Mouse (Mus musculus): ENCODE data around the gene Ccdc155. TPM values are rescaled to one million over a fixed set of nuclear protein-coding genes. Genes with fewer than 3 reads are reported as not detected.

Gene Ccdc155
- polyA plus RNA-seq, 1 experiment from 2014 or later: 1.1 TPM

DNA sequence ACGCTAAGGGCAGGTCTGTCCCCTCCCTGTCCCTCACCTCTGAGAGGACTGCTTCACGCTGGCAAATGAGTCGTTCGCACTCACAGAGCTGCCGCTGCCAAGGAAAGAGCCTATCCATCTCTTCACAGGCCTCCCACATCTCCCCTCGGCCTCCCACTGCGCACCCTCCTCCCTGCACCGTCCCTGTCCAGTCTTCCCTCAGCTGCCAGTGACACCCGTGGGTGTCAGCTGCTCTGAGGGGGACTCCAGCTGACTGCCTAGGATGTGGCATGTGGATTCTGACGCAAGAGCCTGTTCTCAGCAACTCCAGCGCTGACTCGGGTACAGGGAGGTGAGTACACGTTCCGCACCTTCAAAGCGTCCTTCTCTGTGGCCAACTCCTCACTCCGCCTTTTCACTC lies 15.1 kb downstream of the Ccdc155 start:
- Histone ChIP-seq H3K9me3 (replicated peaks) (no peaks in the 10 kb centered on the region), H3K36me3 (no peaks in the 10 kb centered on the region), H3K9ac (no peak overlapping the region), H3K4me2 (replicated peaks) (no peak overlapping the region), H3K27me3 (peaks cover 53% of the 10 kb centered on the region), H3K4me3 (replicated peaks) (no peak overlapping the region), H3K4me1 (peaks cover 8% of the 10 kb centered on the region), H3K27ac (replicated peaks) (no peak overlapping the region)
- WGBS: 51% methylated on average over 16 of the region's 16 CpGs
- ATAC-seq (ENCODE audit: insufficient number of reproducible peaks, low FRiP score, low TSS enrichment, low read depth): no peak

DNA sequence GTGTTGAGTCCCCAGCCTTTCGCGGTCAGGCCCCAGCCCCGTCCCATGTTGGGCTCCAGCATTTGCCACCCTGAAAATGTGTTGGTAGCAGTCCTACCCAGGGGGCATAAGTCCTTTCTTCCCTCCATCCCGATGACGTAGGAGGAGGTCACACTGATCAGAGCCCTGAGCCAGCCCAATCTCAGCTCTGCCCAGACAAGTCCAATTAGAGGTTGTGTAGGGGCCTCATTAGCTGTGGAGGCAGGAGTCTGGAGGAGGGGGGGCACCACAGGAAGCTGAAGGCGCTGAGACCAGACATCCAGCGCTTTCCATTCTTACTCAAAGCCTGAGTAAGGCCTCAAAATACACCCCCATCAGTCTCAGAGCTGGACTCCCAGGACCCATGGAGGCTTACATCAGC lies 18.8 kb downstream of the Ccdc155 start:
- 46% methylated on average over 7 of the region's 7 CpGs for WGBS
- ATAC-seq (ENCODE audit: insufficient number of reproducible peaks, low FRiP score, low TSS enrichment, low read depth): no peak
- no peak overlapping the region for H3K27ac ChIP-seq (replicated peaks)
- no peaks in the 10 kb centered on the region for H3K36me3 ChIP-seq
- peaks cover 87% of the 10 kb centered on the region for H3K27me3 ChIP-seq
- H3K9ac ChIP-seq: no peak overlapping the region
- no peak overlapping the region for H3K4me3 ChIP-seq (replicated peaks)
- no peaks in the 10 kb centered on the region for H3K9me3 ChIP-seq (replicated peaks)
- peaks cover 15% of the 10 kb centered on the region for H3K4me1 ChIP-seq
- no peak overlapping the region for H3K4me2 ChIP-seq (replicated peaks)

DNA sequence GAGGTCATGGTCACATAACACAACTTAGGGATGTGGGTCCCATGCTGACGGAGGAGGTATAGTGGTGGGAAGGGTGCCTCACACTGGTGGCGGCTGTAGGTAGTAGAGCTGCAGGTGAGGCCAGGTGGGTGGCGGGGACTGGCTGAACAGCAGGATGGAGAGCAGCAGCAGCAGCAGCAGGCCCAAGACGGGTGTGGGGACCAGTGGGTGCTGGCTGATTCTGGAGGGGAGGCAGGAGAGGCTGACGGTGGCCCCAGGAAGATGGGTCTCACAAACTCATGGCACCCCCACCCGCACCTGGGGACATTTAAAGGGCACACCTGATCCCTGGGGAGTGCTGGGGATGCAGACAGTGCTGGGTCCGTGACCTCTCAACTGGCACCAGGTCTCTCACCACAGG lies 21.0 kb downstream of the Ccdc155 start:
- H3K4me3 ChIP-seq (replicated peaks): no peak overlapping the region
- no peak overlapping the region for H3K27ac ChIP-seq (replicated peaks)
- peaks cover 15% of the 10 kb centered on the region for H3K4me1 ChIP-seq
- no peak overlapping the region for H3K9ac ChIP-seq
- ATAC-seq (ENCODE audit: insufficient number of reproducible peaks, low FRiP score, low TSS enrichment, low read depth): no peak
- H3K4me2 ChIP-seq (replicated peaks): no peak overlapping the region
- H3K36me3 ChIP-seq: no peaks in the 10 kb centered on the region
- 65% methylated on average over 7 of the region's 7 CpGs for whole genome bisulfite sequencing
- no peaks in the 10 kb centered on the region for H3K9me3 ChIP-seq (replicated peaks)
- peaks cover 94% of the 10 kb centered on the region for H3K27me3 ChIP-seq

DNA sequence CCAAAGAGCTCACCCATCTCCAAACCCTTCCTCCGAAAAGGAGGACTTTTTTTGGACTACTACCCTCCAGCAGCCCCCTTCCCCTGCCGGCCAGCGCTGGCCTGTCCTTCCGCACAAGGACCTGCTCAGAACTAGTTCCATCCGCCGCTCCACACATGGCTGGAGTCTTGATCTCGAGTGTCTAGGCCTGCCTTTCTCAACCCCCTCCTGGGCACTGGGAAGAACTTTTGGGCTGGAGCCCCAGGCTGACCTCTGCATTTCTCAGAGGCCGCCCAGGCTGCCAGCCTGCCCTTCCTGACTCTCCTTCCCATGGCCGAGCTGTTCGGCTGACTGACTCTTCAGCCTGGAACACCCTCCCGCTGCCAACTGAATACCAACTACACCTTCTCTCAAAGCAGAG lies 22.1 kb downstream of the Ccdc155 start:
- peak overlapping the region; percentile 31 for H3K4me3 ChIP-seq (replicated peaks)
- H3K9me3 ChIP-seq (replicated peaks): no peaks in the 10 kb centered on the region
- H3K4me1 ChIP-seq: peaks cover 15% of the 10 kb centered on the region
- H3K9ac ChIP-seq: no peak overlapping the region
- no peaks in the 10 kb centered on the region for H3K36me3 ChIP-seq
- no peak overlapping the region for H3K27ac ChIP-seq (replicated peaks)
- WGBS: 14% methylated on average over 11 of the region's 11 CpGs
- peaks cover 97% of the 10 kb centered on the region for H3K27me3 ChIP-seq
- H3K4me2 ChIP-seq (replicated peaks): peak overlapping the region; percentile 53
- no peak for ATAC-seq (ENCODE audit: insufficient number of reproducible peaks, low FRiP score, low TSS enrichment, low read depth)

DNA sequence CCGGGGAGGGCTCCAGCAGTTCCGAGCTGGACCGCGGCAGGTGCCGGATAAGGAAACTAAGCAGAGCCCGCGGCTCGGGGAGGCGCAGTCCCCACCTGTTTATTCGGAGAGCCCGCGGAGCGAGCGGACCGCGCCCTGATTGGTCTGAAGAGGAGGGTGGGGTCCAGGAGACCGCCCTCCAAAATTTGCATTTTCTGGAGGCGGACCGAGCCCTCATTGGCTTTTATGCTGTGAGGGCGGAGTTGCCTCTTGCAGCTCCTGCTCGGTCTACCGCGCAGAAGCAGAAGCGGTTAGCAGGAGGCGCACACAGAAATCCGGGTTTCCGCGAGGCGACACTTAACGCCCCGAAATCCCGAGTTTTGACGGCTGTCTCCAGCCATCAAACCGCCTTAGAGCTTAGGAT lies 22.5 kb downstream of the Ccdc155 start:
- H3K4me1 ChIP-seq: peaks cover 15% of the 10 kb centered on the region
- H3K27me3 ChIP-seq: peaks cover 99% of the 10 kb centered on the region
- no peaks in the 10 kb centered on the region for H3K9me3 ChIP-seq (replicated peaks)
- no peak overlapping the region for H3K27ac ChIP-seq (replicated peaks)
- H3K36me3 ChIP-seq: no peaks in the 10 kb centered on the region
- ATAC-seq (ENCODE audit: insufficient number of reproducible peaks, low FRiP score, low TSS enrichment, low read depth): peak; percentile 81
- H3K9ac ChIP-seq: no peak overlapping the region
- H3K4me2 ChIP-seq (replicated peaks): peak overlapping the region; percentile 53
- H3K4me3 ChIP-seq (replicated peaks): peak overlapping the region; percentile 31
- WGBS: under 1% methylated on average over 34 of the region's 34 CpGs

DNA sequence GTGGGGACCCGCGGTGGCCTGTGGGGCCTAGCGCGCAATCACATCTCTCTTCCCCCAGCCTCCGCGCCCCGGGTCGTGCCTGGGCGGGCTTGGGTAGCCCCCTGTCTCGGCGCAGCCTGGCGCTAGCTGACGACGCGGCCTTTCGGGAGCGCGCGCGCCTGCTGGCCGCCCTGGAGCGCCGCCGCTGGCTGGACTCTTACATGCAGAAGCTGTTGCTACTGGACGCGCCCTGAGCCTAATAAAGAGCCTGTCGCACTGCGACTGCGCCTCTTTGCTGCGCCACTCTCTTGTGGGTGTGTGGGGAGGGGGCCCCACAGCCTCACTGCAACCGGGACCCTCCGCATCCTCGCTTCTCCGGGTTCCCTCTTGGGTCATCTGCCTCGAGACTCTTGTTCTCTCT lies 23.2 kb downstream of the Ccdc155 start:
- Histone ChIP-seq H3K36me3 (no peaks in the 10 kb centered on the region), H3K4me3 (replicated peaks) (peak overlapping the region; percentile 12), H3K4me1 (peaks cover 15% of the 10 kb centered on the region), H3K27me3 (peaks cover 99% of the 10 kb centered on the region), H3K27ac (replicated peaks) (no peak overlapping the region), H3K9me3 (replicated peaks) (no peaks in the 10 kb centered on the region), H3K4me2 (replicated peaks) (peak overlapping the region; percentile 53; the same call in 1 of the 2 replicates), H3K9ac (no peak overlapping the region)
- WGBS: 3% methylated on average over 35 of the region's 35 CpGs
- no peak for ATAC-seq (ENCODE audit: insufficient number of reproducible peaks, low FRiP score, low TSS enrichment, low read depth)

DNA sequence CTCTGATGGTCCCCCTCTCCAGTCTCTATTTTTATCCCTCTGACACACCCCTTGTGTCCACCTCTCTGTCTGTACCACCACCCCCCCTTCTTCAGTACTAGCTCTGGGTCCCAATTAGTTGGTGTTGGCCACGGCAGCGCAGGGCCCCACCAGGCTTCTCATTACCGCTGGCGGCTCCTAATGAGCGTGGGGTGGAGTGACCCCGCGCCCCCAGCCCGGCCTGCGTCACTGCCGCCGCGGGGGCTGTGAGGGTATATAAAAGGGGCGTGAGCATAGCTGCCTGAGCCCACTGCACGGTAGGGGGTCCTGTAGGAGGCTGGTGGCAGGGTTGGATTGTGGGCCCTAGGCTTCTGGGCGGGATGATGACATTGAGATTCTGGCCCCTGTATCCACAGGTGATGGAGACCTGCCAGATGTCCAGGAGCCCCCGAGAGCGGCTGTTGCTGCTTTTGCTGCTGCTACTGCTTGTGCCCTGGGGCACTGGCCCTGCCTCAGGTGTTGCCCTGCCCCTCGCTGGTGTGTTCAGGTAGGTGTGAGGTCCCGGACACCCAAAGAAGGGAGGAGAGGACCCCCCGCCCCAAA lies 23.7 kb downstream of the Ccdc155 start, which contains the start of gene Pth2:
TSS of gene Pth2 (plus strand) at position 100 of the 582 bp plus-strand sequence.
- no peak within 1 kb of the TSS for H3K27ac ChIP-seq (replicated peaks)
- no peak within 1 kb of the TSS for H3K9ac ChIP-seq
- no peaks in the 10 kb centered on the region for H3K9me3 ChIP-seq (replicated peaks)
- WGBS: 17% methylated on average over 20 of the region's 20 CpGs
- no peaks in the 10 kb centered on the region for H3K36me3 ChIP-seq
- peak within 1 kb of the TSS; percentile 12 for H3K4me3 ChIP-seq (replicated peaks)
- ATAC-seq (ENCODE audit: insufficient number of reproducible peaks, low FRiP score, low TSS enrichment, low read depth): no peak
- H3K4me2 ChIP-seq (replicated peaks): peak within 1 kb of the TSS; percentile 53; the same call in 1 of the 2 replicates
- peaks cover 100% of the 10 kb centered on the region for H3K27me3 ChIP-seq
- peaks cover 21% of the 10 kb centered on the region for H3K4me1 ChIP-seq

DNA sequence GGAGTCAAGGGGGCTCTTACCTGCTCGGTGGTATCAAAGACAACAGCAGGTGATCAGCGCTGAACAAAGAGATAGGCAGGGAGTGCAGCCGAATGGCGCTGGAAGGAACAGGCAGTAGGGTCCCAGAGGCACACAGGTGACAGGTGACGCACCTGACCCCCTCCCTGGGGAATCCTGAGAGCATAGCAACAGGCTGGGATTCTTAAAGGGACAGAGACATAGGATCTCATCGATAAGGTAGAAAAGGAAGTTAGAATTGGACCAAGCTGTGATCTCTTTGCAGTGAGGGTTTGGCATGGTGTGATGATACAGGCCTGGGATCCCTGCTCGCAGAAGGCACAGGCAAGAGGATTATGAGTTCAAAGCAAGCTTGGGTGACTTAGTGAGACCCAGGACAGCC lies 25.2 kb downstream of the Ccdc155 start, which contains the start of gene Gfy:
TSS of gene Gfy (minus strand) at position 101 of the 400 bp plus-strand sequence.
- no peak within 1 kb of the TSS for H3K27ac ChIP-seq (replicated peaks)
- no peak for ATAC-seq (ENCODE audit: insufficient number of reproducible peaks, low FRiP score, low TSS enrichment, low read depth)
- H3K4me2 ChIP-seq (replicated peaks): no peak within 1 kb of the TSS
- no peak within 1 kb of the TSS for H3K9ac ChIP-seq
- no peak within 1 kb of the TSS for H3K4me3 ChIP-seq (replicated peaks)
- peaks cover 100% of the 10 kb centered on the region for H3K27me3 ChIP-seq
- H3K36me3 ChIP-seq: no peaks in the 10 kb centered on the region
- H3K9me3 ChIP-seq (replicated peaks): no peaks in the 10 kb centered on the region
- peaks cover 31% of the 10 kb centered on the region for H3K4me1 ChIP-seq
- 23% methylated on average over 7 of the region's 7 CpGs for WGBS

DNA sequence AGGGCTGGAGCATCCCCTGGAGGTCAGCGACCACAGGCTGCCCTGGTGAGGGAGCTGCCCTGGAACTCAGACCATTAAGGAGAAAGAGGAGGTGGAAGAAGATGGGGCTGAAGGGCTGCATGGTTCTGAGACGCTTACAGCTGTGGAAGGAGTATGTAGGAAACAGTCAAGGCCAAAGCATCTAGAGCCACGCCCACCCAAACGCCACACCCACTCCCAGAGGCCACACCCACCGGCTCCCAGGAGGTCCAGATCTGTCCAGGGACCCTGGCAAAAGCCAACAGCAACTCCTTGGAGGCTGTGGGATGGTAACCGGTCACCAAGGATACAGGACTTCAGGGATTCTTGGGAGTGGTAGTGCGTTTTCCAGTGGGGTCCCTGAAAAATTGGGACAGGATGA lies 26.1 kb downstream of the Ccdc155 start:
- no peak for ATAC-seq (ENCODE audit: insufficient number of reproducible peaks, low FRiP score, low TSS enrichment, low read depth)
- H3K4me3 ChIP-seq (replicated peaks): no peak overlapping the region
- no peak overlapping the region for H3K9ac ChIP-seq
- no peaks in the 10 kb centered on the region for H3K9me3 ChIP-seq (replicated peaks)
- no peak overlapping the region for H3K4me2 ChIP-seq (replicated peaks)
- H3K27ac ChIP-seq (replicated peaks): no peak overlapping the region
- no peaks in the 10 kb centered on the region for H3K36me3 ChIP-seq
- 21% methylated on average over 7 of the region's 7 CpGs for WGBS
- H3K4me1 ChIP-seq: peaks cover 32% of the 10 kb centered on the region
- H3K27me3 ChIP-seq: peaks cover 98% of the 10 kb centered on the region

DNA sequence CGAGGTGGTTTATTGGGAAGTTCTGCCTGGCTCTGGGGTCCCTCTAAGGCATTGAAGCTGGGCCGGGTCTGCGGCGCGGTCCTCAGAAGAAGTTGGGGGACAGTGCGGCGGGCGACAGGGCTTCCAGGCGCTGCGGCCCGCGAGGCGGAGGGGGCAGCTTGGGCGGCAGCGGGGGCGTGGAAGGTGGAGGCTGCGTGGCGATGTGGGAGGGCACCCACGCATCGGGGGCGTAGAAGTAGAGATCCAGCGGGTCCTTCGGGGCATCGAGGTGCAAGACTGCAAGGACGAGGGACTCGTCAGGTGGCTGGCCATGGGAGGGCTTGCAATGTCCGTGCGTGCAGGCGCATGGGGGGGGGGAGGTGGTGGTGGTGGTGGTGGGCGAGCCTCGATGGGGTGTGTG lies 28.3 kb downstream of the Ccdc155 start:
- no peak for ATAC-seq (ENCODE audit: insufficient number of reproducible peaks, low FRiP score, low TSS enrichment, low read depth)
- H3K27me3 ChIP-seq: peaks cover 92% of the 10 kb centered on the region
- H3K4me2 ChIP-seq (replicated peaks): peak overlapping the region; percentile 47
- peak overlapping the region; percentile 23 for H3K4me3 ChIP-seq (replicated peaks)
- H3K36me3 ChIP-seq: no peaks in the 10 kb centered on the region
- peaks cover 20% of the 10 kb centered on the region for H3K4me1 ChIP-seq
- H3K9me3 ChIP-seq (replicated peaks): no peaks in the 10 kb centered on the region
- no peak overlapping the region for H3K9ac ChIP-seq
- WGBS: 1% methylated on average over 31 of the region's 31 CpGs
- no peak overlapping the region for H3K27ac ChIP-seq (replicated peaks)

DNA sequence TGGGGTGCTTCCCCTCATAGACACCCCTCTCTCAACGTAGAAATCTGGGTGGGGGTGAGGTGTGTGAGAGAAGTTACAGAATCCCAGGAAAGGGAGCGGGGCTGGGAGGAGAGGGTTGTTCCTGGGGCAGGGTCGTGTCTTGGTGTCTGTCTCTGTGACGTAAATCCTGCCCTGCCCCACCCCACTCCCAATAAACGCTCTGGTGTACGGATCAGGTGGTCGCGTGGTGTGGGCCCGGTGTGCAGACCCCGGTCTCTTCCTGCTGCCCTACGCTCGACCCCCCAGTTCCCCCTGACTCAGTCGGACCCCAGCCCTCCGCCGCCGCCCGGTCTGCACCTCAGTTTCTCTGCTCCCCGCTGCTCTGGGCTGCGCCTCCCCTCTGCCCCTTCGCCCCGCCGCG lies 28.8 kb downstream of the Ccdc155 start:
- no peak for ATAC-seq (ENCODE audit: insufficient number of reproducible peaks, low FRiP score, low TSS enrichment, low read depth)
- Histone ChIP-seq H3K9me3 (replicated peaks) (no peaks in the 10 kb centered on the region), H3K4me2 (replicated peaks) (peak overlapping the region; percentile 47), H3K36me3 (no peaks in the 10 kb centered on the region), H3K27ac (replicated peaks) (no peak overlapping the region), H3K4me3 (replicated peaks) (peak overlapping the region; percentile 23), H3K27me3 (peaks cover 92% of the 10 kb centered on the region), H3K9ac (no peak overlapping the region), H3K4me1 (peaks cover 18% of the 10 kb centered on the region)
- WGBS: 4% methylated on average over 23 of the region's 23 CpGs

DNA sequence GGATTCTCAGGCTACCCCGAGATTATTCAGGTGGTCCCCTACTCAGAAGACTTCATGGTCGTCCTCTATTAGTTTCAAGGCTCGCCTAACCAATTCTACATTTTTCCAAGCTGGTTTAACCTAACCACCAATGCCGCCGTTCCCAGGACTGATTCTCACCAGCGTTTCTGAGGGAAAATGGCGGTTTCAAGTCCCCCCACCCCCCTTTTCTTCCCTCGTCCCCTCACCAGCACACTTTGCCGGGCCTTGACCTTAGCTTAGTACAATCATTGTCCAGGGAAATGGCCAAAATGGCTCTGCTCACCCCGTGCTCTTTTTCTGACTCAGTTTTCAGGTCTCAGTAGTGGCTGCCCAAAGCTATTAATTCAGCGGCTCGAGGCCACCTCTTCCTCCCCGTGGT lies 29.3 kb downstream of the Ccdc155 start:
- H3K27me3 ChIP-seq: peaks cover 90% of the 10 kb centered on the region
- 4% methylated on average over 13 of the region's 13 CpGs for WGBS
- peaks cover 18% of the 10 kb centered on the region for H3K4me1 ChIP-seq
- no peak overlapping the region for H3K9ac ChIP-seq
- ATAC-seq (ENCODE audit: insufficient number of reproducible peaks, low FRiP score, low TSS enrichment, low read depth): no peak
- no peak overlapping the region for H3K27ac ChIP-seq (replicated peaks)
- no peaks in the 10 kb centered on the region for H3K9me3 ChIP-seq (replicated peaks)
- H3K4me2 ChIP-seq (replicated peaks): no peak overlapping the region
- H3K4me3 ChIP-seq (replicated peaks): no peak overlapping the region
- no peaks in the 10 kb centered on the region for H3K36me3 ChIP-seq

All from embryonic facial prominence, embryonic 15.5 days (tissue).